Mouse (Mus musculus): ENCODE measurements around the gene Otoa.

Otoa gene

GRCm38 (mm10) chr7:121081350-121081749 lies at the start of gene Otoa:
Gene Otoa (plus strand): TSS chr7:121081650.
- DNase-seq (ENCODE audit: low spot score in 2 of 2): no peak

- peak; percentile 87 to 91 for DNase-seq (ENCODE audit: low spot score in 2 of 2)
Measured at GRCm38 (mm10) chr7:121033856-121034652, 47.4 kb upstream of the Otoa start, which contains the start of gene Mettl9. Gene Mettl9 (plus strand): TSS chr7:121034445.

DNA sequence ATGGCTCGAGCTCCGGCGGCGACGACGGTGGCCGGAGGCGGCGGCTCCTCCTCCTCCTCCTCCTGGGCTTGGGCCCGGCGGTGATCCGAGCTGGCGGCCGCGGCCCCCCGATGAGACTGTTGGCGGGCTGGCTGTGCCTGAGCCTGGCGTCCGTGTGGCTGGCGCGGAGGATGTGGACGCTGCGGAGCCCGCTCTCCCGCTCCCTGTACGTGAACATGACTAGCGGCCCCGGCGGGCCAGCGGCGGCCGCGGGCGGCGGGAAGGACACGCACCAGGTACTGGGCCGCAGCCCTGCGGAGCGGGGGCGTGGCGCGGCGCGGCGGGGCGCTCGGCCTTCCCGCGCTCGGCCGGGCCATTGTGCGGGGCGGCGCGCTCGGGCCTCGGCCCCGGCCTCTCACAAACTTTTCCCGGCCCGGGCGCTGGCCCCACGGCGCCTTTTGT lies 46.7 kb upstream of the Otoa start:
- peak in 1 of 2 experiments; percentile 76 for DNase-seq (ENCODE audit: low spot score in 2 of 2)

- DNase-seq (ENCODE audit: low spot score in 2 of 2): peak; percentile 19 to 52
Measured at GRCm38 (mm10) chr7:121035161-121035721, 46.2 kb upstream of the Otoa start.

- no peak for DNase-seq (ENCODE audit: low spot score in 2 of 2)
Measured at GRCm38 (mm10) chr7:121040595-121040994, 40.9 kb upstream of the Otoa start.

DNA sequence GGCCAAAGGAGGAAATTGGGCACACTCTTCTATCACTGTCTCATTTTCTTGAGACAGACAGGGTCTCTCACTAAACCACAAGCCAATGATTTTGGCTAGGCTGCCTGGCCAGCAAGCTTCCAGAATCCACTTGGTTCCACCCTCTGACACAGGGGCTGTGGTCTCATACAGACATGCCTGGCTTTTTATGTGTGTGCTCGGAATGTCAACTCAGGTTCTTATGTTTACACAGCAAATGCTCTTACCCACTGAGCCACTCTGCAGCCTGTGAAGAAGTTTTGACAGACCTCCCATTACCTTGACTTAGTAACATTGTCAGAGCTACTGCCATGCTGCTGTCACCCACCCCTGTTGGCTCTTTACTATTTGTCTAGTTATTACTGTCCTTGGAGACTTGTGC lies 39.5 kb upstream of the Otoa start:
- no peak for DNase-seq (ENCODE audit: low spot score in 2 of 2)

- no peak for DNase-seq (ENCODE audit: low spot score in 2 of 2)
Measured at GRCm38 (mm10) chr7:121043004-121043403, 38.4 kb upstream of the Otoa start.

DNA sequence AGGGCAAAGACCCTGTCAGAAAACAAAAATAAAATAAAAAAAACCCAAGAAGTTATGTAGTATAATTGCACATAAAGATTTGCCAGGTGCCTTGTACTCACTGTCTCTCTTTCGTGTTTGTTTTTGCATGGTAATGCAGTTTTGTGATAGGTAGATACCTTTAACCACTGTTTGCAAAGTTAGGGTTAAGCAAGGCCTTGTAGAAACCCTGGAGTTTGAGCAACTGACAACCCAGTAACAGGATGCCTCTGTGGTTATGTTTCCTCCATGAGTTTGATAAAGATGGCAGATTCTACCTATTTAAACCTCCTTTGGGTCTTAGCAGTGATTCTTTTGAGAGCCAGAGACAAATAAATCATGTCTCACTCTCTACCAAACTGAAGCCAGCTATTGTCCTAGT lies 37.9 kb upstream of the Otoa start:
- no peak for DNase-seq (ENCODE audit: low spot score in 2 of 2)

GRCm38 (mm10) chr7:121044251-121044650 lies 37.2 kb upstream of the Otoa start:
- no peak for DNase-seq (ENCODE audit: low spot score in 2 of 2)

GRCm38 (mm10) chr7:121045671-121046453 lies 35.6 kb upstream of the Otoa start:
- DNase-seq (ENCODE audit: low spot score in 2 of 2): no peak

DNA sequence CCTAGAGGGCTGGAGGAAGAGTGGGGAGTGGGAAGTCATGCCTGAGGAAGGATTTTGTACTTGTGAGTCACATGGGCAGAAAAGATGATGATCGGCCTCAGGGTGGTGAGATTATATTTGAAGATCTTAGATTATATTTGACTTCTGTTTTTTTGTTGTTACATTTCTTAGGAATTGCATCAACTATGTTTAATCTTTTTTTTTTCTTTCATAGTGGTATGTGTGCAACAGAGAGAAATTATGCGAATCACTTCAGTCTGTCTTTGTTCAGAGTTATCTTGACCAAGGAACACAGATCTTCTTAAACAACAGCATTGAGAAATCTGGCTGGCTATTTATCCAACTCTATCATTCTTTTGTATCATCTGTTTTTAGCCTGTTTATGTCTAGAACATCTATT lies 33.8 kb upstream of the Otoa start:
- no peak for DNase-seq (ENCODE audit: low spot score in 2 of 2)

GRCm38 (mm10) chr7:121053071-121053470 lies 28.4 kb upstream of the Otoa start:
- DNase-seq (ENCODE audit: low spot score in 2 of 2): no peak

DNA sequence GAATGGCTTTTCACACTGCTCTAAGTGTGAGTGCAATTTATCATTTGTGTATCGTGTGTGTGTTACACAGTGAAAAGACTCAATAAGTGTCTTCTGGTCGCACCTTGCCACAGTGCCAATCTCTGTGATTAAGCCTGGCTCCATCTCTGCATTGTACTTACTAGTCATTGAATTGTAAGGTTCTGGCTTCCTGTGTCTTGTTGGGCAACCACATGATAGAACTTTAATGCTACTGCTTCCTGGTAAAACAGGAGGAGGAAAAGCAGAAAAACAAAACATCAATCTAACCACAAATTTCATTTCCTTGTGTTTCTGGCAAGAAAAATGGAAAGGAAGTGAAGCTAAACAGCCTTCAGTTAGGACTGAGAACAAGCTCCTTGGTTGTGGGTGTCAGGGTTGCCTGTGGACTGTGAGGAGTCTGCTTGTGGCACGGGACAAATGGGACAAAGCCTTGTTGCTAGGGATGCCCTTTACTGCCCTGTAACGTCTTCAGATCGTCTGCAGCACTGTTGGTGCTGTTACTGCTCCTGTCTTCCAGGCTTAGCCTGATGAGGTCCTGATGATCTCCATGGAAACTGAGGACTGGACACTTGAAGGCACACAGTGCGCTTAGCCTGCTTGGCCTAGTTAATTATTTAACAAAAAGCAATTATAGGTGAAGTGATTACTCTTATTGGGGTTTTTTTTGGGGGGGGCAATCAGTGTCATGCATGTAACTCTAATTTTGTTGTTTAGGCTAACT lies 21.8 kb upstream of the Otoa start:
- no peak for DNase-seq (ENCODE audit: low spot score in 2 of 2)

DNA sequence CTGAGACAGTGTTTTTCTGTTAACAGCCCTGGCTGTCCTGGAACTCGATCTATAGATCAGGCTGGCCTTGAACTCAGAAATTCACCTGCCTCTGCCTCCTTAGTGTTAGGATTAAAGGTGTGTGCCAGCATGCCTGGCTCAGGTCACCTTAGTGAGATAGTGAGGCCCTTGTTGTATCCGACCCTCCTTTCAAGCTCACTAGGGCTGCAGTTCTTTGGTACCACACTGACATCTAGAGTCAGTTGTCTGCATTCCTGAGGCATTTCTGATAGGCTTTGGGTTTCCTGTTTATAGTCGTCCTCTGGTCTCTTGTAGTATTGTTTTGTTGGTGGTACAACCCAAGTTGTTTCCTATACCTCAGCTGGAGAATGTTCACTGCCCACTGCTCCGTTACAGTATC lies 17.1 kb upstream of the Otoa start:
- DNase-seq (ENCODE audit: low spot score in 2 of 2): no peak

GRCm38 (mm10) chr7:121071276-121071675 lies 10.2 kb upstream of the Otoa start:
- no peak for DNase-seq (ENCODE audit: low spot score in 2 of 2)

GRCm38 (mm10) chr7:121072506-121072905 lies 8.9 kb upstream of the Otoa start:
- DNase-seq (ENCODE audit: low spot score in 2 of 2): no peak

DNA sequence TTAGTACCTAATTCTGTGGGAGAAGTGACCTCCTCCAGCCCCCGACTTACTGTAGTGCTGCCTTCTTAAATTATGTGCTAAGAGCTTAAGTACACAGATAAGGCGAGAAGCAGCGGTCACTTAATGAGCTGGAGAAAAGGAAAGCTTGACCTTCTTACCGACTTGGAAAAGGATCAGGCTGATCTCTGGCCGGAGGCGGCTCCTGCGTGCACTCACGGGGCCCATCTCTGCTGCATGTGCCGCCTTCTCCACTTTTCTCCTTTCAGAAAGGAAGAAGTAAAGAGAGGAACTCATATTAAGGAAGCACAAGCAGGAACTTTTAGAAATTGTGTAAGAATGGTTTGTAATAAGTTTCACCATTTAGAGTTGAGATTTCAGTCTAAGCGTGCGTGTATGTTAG lies 7.2 kb upstream of the Otoa start, which contains the start of gene Igsf6:
Igsf6 (minus strand) TSS at position 292 of the 400 bp plus-strand sequence.
- DNase-seq (ENCODE audit: low spot score in 2 of 2): peak in 1 of 2 experiments; percentile 15

DNA sequence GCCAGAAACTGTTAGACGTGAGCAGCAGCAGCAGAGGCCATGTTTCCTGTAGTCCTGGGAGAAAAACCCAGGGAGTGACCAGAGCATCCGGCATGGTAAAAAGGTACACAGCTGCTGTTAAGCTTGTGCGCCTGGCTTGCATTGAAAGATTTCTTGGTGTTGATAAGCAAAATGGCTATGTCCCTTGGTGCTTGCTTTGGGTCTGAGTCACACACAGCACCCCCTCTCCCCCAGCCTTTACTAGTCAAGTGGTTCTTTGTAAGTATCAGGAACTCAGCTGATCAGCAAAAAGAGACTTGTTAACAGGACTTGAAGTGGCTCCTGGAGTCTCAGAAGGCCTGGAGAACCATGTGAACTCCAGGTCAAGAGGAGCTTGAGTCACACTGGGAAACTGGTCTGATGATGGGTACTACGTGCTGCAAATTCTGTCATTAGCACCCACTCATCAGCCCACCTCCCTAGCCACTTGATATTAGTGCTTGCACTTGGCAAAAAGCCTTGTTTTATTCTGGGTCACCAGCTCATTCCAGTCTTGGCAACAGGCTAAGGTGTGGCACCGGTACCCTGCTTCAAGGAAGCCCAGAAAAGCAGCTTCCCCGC lies 6.5 kb upstream of the Otoa start:
- DNase-seq (ENCODE audit: low spot score in 2 of 2): peak in 1 of 2 experiments; percentile 9

GRCm38 (mm10) chr7:121075416-121075815 lies 6.0 kb upstream of the Otoa start:
- DNase-seq (ENCODE audit: low spot score in 2 of 2): no peak

DNA sequence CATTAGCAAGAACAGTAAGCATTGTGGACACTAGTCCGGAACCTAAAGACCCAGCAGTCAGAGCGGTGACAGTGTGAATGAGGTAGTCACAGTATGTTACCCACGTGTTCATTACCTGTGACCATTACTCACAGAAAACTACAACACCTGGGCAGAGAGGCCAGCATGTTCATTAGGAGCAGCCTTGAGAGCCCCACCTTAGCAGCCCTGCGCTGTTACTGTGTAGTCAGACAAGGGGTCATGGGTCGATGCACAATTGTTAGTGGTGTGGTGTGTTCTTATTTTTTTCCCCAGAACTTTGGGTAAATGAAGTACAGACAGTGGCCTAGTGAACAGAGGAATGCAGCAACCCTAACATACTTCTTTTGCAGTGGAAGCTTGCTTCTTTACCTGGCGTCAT lies 4.1 kb upstream of the Otoa start:
- DNase-seq (ENCODE audit: low spot score in 2 of 2): no peak

- DNase-seq (ENCODE audit: low spot score in 2 of 2): peak in 1 of 2 experiments; percentile 30
Measured at GRCm38 (mm10) chr7:121077829-121078228, 3.6 kb upstream of the Otoa start.

All from urinary bladder, adult 18-20 months (tissue).